Mouse (Mus musculus): ENCODE results near the gene Oasl2. TPM values are rescaled to one million over a fixed set of nuclear protein-coding genes. Genes with fewer than 3 reads are reported as not detected.

Oasl2 gene
- total and polyA plus RNA-seq, 3 experiments, result 0.31 TPM; not detected in 2

GRCm38 (mm10) chr5:114926753-114927152 is 30.0 kb downstream of the Oasl2 start:
- H3K9ac ChIP-seq (ENCODE audit: insufficient read depth, low read depth), result no peak overlapping the region
- H3K4me3 ChIP-seq (replicated peaks in 1 of 3; ENCODE audit: low read depth in 2 of 3, low read length in 2 of 3, poor library complexity in 1 of 3), result no peak overlapping the region
- no peaks in the 10 kb centered on the region for H3K36me3 ChIP-seq (replicated peaks in 1 of 2; ENCODE audit: control insufficient read depth in 1 of 2, insufficient read depth in 1 of 2, low read length in 1 of 2)
- no peak overlapping the region for H3K4me2 ChIP-seq (ENCODE audit: insufficient read depth, low read depth, poor library complexity, severe bottlenecking)
- no peaks in the 10 kb centered on the region for H3K27me3 ChIP-seq (replicated peaks)
- H3K9me3 ChIP-seq (replicated peaks; ENCODE audit: low read length), result no peaks in the 10 kb centered on the region
- DNase-seq (ENCODE audit: extremely low read depth), result no peak
- TF ChIP-seq NELFE (IDR thresholded peaks at IDR 0.05; ENCODE audit: low read depth, low read length) (no peak), ELF1 (IDR thresholded peaks at IDR 0.05; ENCODE audit: low read depth, low read length) (no peak), PAX5 (IDR thresholded peaks at IDR 0.05; ENCODE audit: low read length) (no peak), POLR2A (IDR thresholded peaks at IDR 0.05; ENCODE audit: low read depth, low read length) (no peak), USF1 (IDR thresholded peaks at IDR 0.05; ENCODE audit: low read depth, low read length) (no peak), CHD1 (IDR thresholded peaks at IDR 0.05; ENCODE audit: low read depth, low read length) (no peak), UBTF (IDR thresholded peaks at IDR 0.05; ENCODE audit: low read depth, low read length) (no peak)
- no peak overlapping the region for H3K27ac ChIP-seq (ENCODE audit: insufficient read depth, low read depth)
- no peaks in the 10 kb centered on the region for H3K79me2 ChIP-seq (replicated peaks; ENCODE audit: control insufficient read depth, extremely low read depth, insufficient read depth, poor library complexity, severe bottlenecking)
- H3K4me1 ChIP-seq (ENCODE audit: control insufficient read depth in 1 of 2, insufficient read depth in 2 of 2), result peaks cover 8 to 18% of the 10 kb centered on the region in 2 experiments
- in situ Hi-C loops (cut with MboI; ENCODE audit: low pct_ligation_motif_present, low pct_unique_long_range_greater_than_20kb, low sequenced_read_pairs), result no loop called here
- dilution Hi-C loops (cut with MboI; ENCODE audit: extremely low pct_ligation_motif_present, extremely low pct_unique_long_range_greater_than_20kb, low sequenced_read_pairs), result no loop called here

GRCm38 (mm10) chr5:114931626-114932025 is 34.9 kb downstream of the Oasl2 start:
- Histone ChIP-seq H3K9ac (ENCODE audit: insufficient read depth, low read depth) (no peak overlapping the region), H3K4me3 (replicated peaks in 1 of 3; ENCODE audit: low read depth in 2 of 3, low read length in 2 of 3, poor library complexity in 1 of 3) (no peak overlapping the region), H3K4me1 (ENCODE audit: control insufficient read depth in 1 of 2, insufficient read depth in 2 of 2) (peaks cover 10 to 25% of the 10 kb centered on the region in 2 experiments; a peak in 3 of 4 replicates), H3K79me2 (replicated peaks; ENCODE audit: control insufficient read depth, extremely low read depth, insufficient read depth, poor library complexity, severe bottlenecking) (no peaks in the 10 kb centered on the region), H3K36me3 (replicated peaks in 1 of 2; ENCODE audit: control insufficient read depth in 1 of 2, insufficient read depth in 1 of 2, low read length in 1 of 2) (no peaks in the 10 kb centered on the region), H3K27ac (ENCODE audit: insufficient read depth, low read depth) (no peak overlapping the region), H3K9me3 (replicated peaks; ENCODE audit: low read length) (no peaks in the 10 kb centered on the region), H3K27me3 (replicated peaks) (no peaks in the 10 kb centered on the region), H3K4me2 (ENCODE audit: insufficient read depth, low read depth, poor library complexity, severe bottlenecking) (no peak overlapping the region)
- in situ Hi-C loops (cut with MboI; ENCODE audit: low pct_ligation_motif_present, low pct_unique_long_range_greater_than_20kb, low sequenced_read_pairs) (no loop called here), dilution Hi-C loops (cut with MboI; ENCODE audit: extremely low pct_ligation_motif_present, extremely low pct_unique_long_range_greater_than_20kb, low sequenced_read_pairs) (no loop called here)
- DNase-seq (ENCODE audit: extremely low read depth), result no peak
- TF ChIP-seq CTCF (conservative IDR thresholded peaks at IDR 0.05 in 1 of 2, IDR thresholded peaks at IDR 0.05 in 1 of 2; ENCODE audit: low read depth in 2 of 2, low read length in 2 of 2) (no peak), USF1 (IDR thresholded peaks at IDR 0.05; ENCODE audit: low read depth, low read length) (no peak), UBTF (IDR thresholded peaks at IDR 0.05; ENCODE audit: low read depth, low read length) (no peak), MXI1 (IDR thresholded peaks at IDR 0.05; ENCODE audit: low read depth, low read length) (no peak), EP300 (IDR thresholded peaks at IDR 0.05; ENCODE audit: low read length) (no peak), JUND (conservative IDR thresholded peaks at IDR 0.05; ENCODE audit: low read depth, low read length) (no peak), MEF2A (IDR thresholded peaks at IDR 0.05; ENCODE audit: borderline replicate concordance, low read depth, low read length) (no peak), IRF4 (IDR thresholded peaks at IDR 0.05; ENCODE audit: low read depth, low read length) (no peak), ELF1 (IDR thresholded peaks at IDR 0.05; ENCODE audit: low read depth, low read length) (no peak)

- H3K4me2 ChIP-seq (ENCODE audit: insufficient read depth, low read depth, poor library complexity, severe bottlenecking), result no peak overlapping the region
- H3K4me1 ChIP-seq (ENCODE audit: control insufficient read depth in 1 of 2, insufficient read depth in 2 of 2), result peaks cover 7 to 18% of the 10 kb centered on the region in 2 experiments; a peak in 3 of 4 replicates
- no peaks in the 10 kb centered on the region for H3K36me3 ChIP-seq (replicated peaks in 1 of 2; ENCODE audit: control insufficient read depth in 1 of 2, insufficient read depth in 1 of 2, low read length in 1 of 2)
- TF ChIP-seq RAD21 (IDR thresholded peaks at IDR 0.05; ENCODE audit: low read depth, low read length) (no peak), UBTF (IDR thresholded peaks at IDR 0.05; ENCODE audit: low read depth, low read length) (no peak), RCOR1 (conservative IDR thresholded peaks at IDR 0.05; ENCODE audit: low read depth, low read length) (no peak), USF2 (conservative IDR thresholded peaks at IDR 0.05; ENCODE audit: low read depth, low read length) (no peak), KAT2A (IDR thresholded peaks at IDR 0.05; ENCODE audit: insufficient replicate concordance, low read length) (no peak), HCFC1 (IDR thresholded peaks at IDR 0.05; ENCODE audit: low read depth, low read length) (no peak), NELFE (IDR thresholded peaks at IDR 0.05; ENCODE audit: low read depth, low read length) (no peak), MAFK (IDR thresholded peaks at IDR 0.05; ENCODE audit: insufficient replicate concordance, low read length) (no peak), MAZ (IDR thresholded peaks at IDR 0.05; ENCODE audit: low read depth, low read length) (no peak), CHD1 (IDR thresholded peaks at IDR 0.05; ENCODE audit: low read depth, low read length) (no peak), USF1 (IDR thresholded peaks at IDR 0.05; ENCODE audit: low read depth, low read length) (no peak), ELF1 (IDR thresholded peaks at IDR 0.05; ENCODE audit: low read depth, low read length) (no peak), MXI1 (IDR thresholded peaks at IDR 0.05; ENCODE audit: low read depth, low read length) (no peak), ZC3H11A (IDR thresholded peaks at IDR 0.05; ENCODE audit: low read depth, low read length) (no peak), POLR2A (IDR thresholded peaks at IDR 0.05; ENCODE audit: low read depth, low read length) (no peak), SMC3 (IDR thresholded peaks at IDR 0.05; ENCODE audit: low read depth, low read length) (no peak), MAX (IDR thresholded peaks at IDR 0.05; ENCODE audit: low read length) (no peak), NRF1 (IDR thresholded peaks at IDR 0.05; ENCODE audit: low read depth, low read length) (no peak), CTCF (conservative IDR thresholded peaks at IDR 0.05 in 1 of 2, IDR thresholded peaks at IDR 0.05 in 1 of 2; ENCODE audit: low read depth in 2 of 2, low read length in 2 of 2) (no peak), POLR2AphosphoS2 (IDR thresholded peaks at IDR 0.05; ENCODE audit: low read depth, low read length) (no peak)
- H3K27ac ChIP-seq (ENCODE audit: insufficient read depth, low read depth), result no peak overlapping the region
- no peaks in the 10 kb centered on the region for H3K9me3 ChIP-seq (replicated peaks; ENCODE audit: low read length)
- H3K79me2 ChIP-seq (replicated peaks; ENCODE audit: control insufficient read depth, extremely low read depth, insufficient read depth, poor library complexity, severe bottlenecking), result no peaks in the 10 kb centered on the region
- DNase-seq (ENCODE audit: extremely low read depth), result no peak
- no peak overlapping the region for H3K9ac ChIP-seq (ENCODE audit: insufficient read depth, low read depth)
- H3K4me3 ChIP-seq (replicated peaks in 1 of 3; ENCODE audit: low read depth in 2 of 3, low read length in 2 of 3, poor library complexity in 1 of 3), result no peak overlapping the region
- in situ Hi-C loops (cut with MboI; ENCODE audit: low pct_ligation_motif_present, low pct_unique_long_range_greater_than_20kb, low sequenced_read_pairs), result no loop called here
- dilution Hi-C loops (cut with MboI; ENCODE audit: extremely low pct_ligation_motif_present, extremely low pct_unique_long_range_greater_than_20kb, low sequenced_read_pairs), result no loop called here
- peaks cover 2% of the 10 kb centered on the region for H3K27me3 ChIP-seq (replicated peaks)
Observed at GRCm38 (mm10) chr5:114933206-114933605, 36.5 kb downstream of the Oasl2 start.
